Mouse (Mus musculus) megakaryocyte, embryonic 14.5 days (primary cell): ENCODE measurements around the gene Zfp212.

Experiments
- FLI1 ChIP-seq: IDR thresholded peaks from 2 replicates; pipeline ENCODE4 v1.6.1; 2012; ENCODE audit warnings: low read length, inconsistent platforms, mixed read lengths
- GATA1 ChIP-seq: IDR thresholded peaks from 3 replicates; pipeline ENCODE4 v1.6.1; 2012; ENCODE audit warnings: mixed read lengths, low read length, inconsistent platforms, borderline replicate concordance

- TF ChIP-seq GATA1 (no peak), FLI1 (no peak)
These were observed 16.7 kb upstream of the Zfp212 start for GRCm38 (mm10) chr6:47903587-47903986.
